ENCODE assay signal across 31 mouse cellular contexts in the genomic region with DNA sequence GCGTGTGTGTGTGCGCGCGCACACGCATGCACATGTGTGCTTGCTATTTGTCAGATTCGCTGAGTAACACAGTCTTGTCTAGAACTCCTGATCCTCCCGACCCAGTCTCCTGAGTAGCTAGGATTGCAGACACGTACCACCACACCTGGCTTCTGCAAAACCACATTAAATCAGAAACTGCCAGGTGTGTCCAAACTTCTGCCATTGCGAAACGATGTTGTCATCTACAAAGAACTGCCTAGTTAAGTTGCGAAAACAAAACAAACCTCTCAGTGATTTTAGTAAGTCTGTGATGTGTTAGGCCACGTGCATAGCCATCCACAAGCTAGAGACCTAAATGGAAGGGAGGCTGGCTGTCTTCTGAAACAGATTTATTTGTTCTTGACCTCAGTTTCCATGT. TPM values are rescaled to one million over a fixed set of nuclear protein-coding genes. Genes with fewer than 3 reads are reported as not detected.
DNase-seq lines count a peak whose midpoint lies in the region; ATAC-seq and TF ChIP-seq lines count a peak whose summit lies in the region.
"Had no signal": no experiment of that assay in that cellular context is flagged by ENCODE, and none has a peak within 500 bp of the region (broad histone marks: within the 10 kb centered on the region; RNA-seq: fewer than 3 reads in every experiment).

No protein-coding gene starts in this region.

- 85% methylated on average over 12 of the region's 12 CpGs for WGBS in lung, postnatal 0 days
- WGBS in lung, adult 2 months, result 82% methylated on average over 12 of the region's 12 CpGs
- WGBS in small intestine, adult 2 months, result 74% methylated on average over 12 of the region's 12 CpGs

- H3K27me3 ChIP-seq in lung, postnatal 0 days (replicated peaks; ENCODE audit: insufficient read depth, low read length), result no peaks in the 10 kb centered on the region
- H3K27me3 ChIP-seq in CH12.LX (replicated peaks), result no peaks in the 10 kb centered on the region
- no peaks in the 10 kb centered on the region for H3K27me3 ChIP-seq in small intestine, adult 2 months (ENCODE audit: control insufficient read depth, insufficient read depth, low read length)
- H3K27me3 ChIP-seq: embryonic facial prominence, embryonic 12.5 days; forebrain, embryonic 13.5 days; heart, embryonic 13.5 days; limb, embryonic 13.5 days; midbrain, embryonic 15.5 days; stomach, embryonic 15.5 days had no signal

- no peak for TF ChIP-seq RAD21 in CH12.LX (IDR thresholded peaks at IDR 0.05; ENCODE audit: low read depth, low read length)

- DNase-seq in kidney, postnatal 10 days, result peak; percentile 15
- no peak for DNase-seq in kidney, postnatal 14 days
- peak; percentile 21 for DNase-seq in lung, postnatal 0 days (ENCODE audit: low spot score)
- DNase-seq in lung, adult 2 months, result no peak
- peak; percentile 28 for DNase-seq in CH12.LX (ENCODE audit: extremely low read depth)
- no peak for DNase-seq in right cerebral cortex, postnatal 14 days
- DNase-seq: adrenal gland, postnatal 14 days; cerebellum, adult 11 months; cerebellum, adult 9-10 months; cerebellum, postnatal 36 days; gastrocnemius, postnatal 10 days; heart, postnatal 10 days; kidney, adult 9 months; kidney, postnatal 36 days; lung, embryonic 14.5 days; thymus, postnatal 14 days had no signal

- no peaks in the 10 kb centered on the region; the same call in 1 of the 2 replicates for H3K9me3 ChIP-seq in lung, postnatal 0 days (ENCODE audit: low read length)
- H3K9me3 ChIP-seq in CH12.LX (replicated peaks; ENCODE audit: low read length), result peaks cover 9% of the 10 kb centered on the region
- H3K9me3 ChIP-seq: embryonic facial prominence, embryonic 12.5 days; midbrain, embryonic 15.5 days; stomach, embryonic 15.5 days had no signal

- no peak overlapping the region for H3K4me2 ChIP-seq in lung, postnatal 0 days (replicated peaks; ENCODE audit: low read depth, low read length)
- no peak overlapping the region for H3K4me2 ChIP-seq in CH12.LX (ENCODE audit: insufficient read depth, low read depth, poor library complexity, severe bottlenecking)
- H3K4me2 ChIP-seq: embryonic facial prominence, embryonic 12.5 days; forebrain, embryonic 13.5 days; heart, embryonic 13.5 days; hindbrain, embryonic 14.5 days; limb, embryonic 13.5 days; lung, embryonic 14.5 days; midbrain, embryonic 15.5 days; stomach, embryonic 15.5 days had no signal

- H3K27ac ChIP-seq in lung, postnatal 0 days (ENCODE audit: low read length), result no peak overlapping the region
- no peak overlapping the region for H3K27ac ChIP-seq in CH12.LX (ENCODE audit: insufficient read depth, low read depth)
- peak overlapping the region; percentile 43 for H3K27ac ChIP-seq in small intestine, adult 2 months (ENCODE audit: insufficient read depth, low read depth, low read length)
- H3K27ac ChIP-seq: embryonic facial prominence, embryonic 12.5 days; forebrain, embryonic 13.5 days; heart, embryonic 13.5 days; hindbrain, embryonic 14.5 days; layer of hippocampus, adult 2 months; left cerebral cortex, adult 2 months; limb, embryonic 13.5 days; macrophage; midbrain, embryonic 15.5 days; stomach, embryonic 15.5 days had no signal

- no peak overlapping the region for H3K4me3 ChIP-seq in lung, postnatal 0 days (ENCODE audit: low read depth, low read length)
- no peak overlapping the region for H3K4me3 ChIP-seq in lung, adult 2 months (replicated peaks; ENCODE audit: extremely low read depth, low read depth, low read length)
- H3K4me3 ChIP-seq in CH12.LX (replicated peaks in 1 of 3; ENCODE audit: low read depth in 2 of 3, low read length in 2 of 3, poor library complexity in 1 of 3), result no peak overlapping the region
- H3K4me3 ChIP-seq in small intestine, adult 2 months (ENCODE audit: low read depth, low read length), result no peak overlapping the region
- H3K4me3 ChIP-seq: embryonic facial prominence, embryonic 12.5 days; forebrain, embryonic 13.5 days; heart, embryonic 13.5 days; layer of hippocampus, adult 2 months; left cerebral cortex, adult 2 months; limb, embryonic 13.5 days; midbrain, embryonic 15.5 days; stomach, embryonic 15.5 days had no signal

- dilution Hi-C loops in CH12.LX (cut with MboI; ENCODE audit: extremely low pct_ligation_motif_present, extremely low pct_unique_long_range_greater_than_20kb, low sequenced_read_pairs), result no loop called here

- H3K4me1 ChIP-seq in lung, postnatal 0 days (ENCODE audit: insufficient read depth, low read depth, low read length), result no peaks in the 10 kb centered on the region
- H3K4me1 ChIP-seq in lung, adult 2 months (ENCODE audit: control insufficient read depth, insufficient read depth, low read length), result no peaks in the 10 kb centered on the region
- H3K4me1 ChIP-seq in CH12.LX (ENCODE audit: control insufficient read depth in 1 of 2, insufficient read depth in 2 of 2), result peaks cover 4 to 11% of the 10 kb centered on the region in 2 experiments
- H3K4me1 ChIP-seq in small intestine, adult 2 months (ENCODE audit: control insufficient read depth, insufficient read depth, insufficient read length, low read length), result no peaks in the 10 kb centered on the region
- H3K4me1 ChIP-seq: embryonic facial prominence, embryonic 12.5 days; stomach, embryonic 15.5 days had no signal

- no peak overlapping the region for H3K9ac ChIP-seq in lung, postnatal 0 days (replicated peaks; ENCODE audit: low read depth)
- H3K9ac ChIP-seq in CH12.LX (ENCODE audit: insufficient read depth, low read depth), result no peak overlapping the region
- H3K9ac ChIP-seq: embryonic facial prominence, embryonic 12.5 days; forebrain, embryonic 13.5 days; heart, embryonic 13.5 days; hindbrain, embryonic 14.5 days; limb, embryonic 13.5 days; lung, embryonic 14.5 days; midbrain, embryonic 15.5 days; stomach, embryonic 15.5 days had no signal

- no peaks in the 10 kb centered on the region for H3K36me3 ChIP-seq in lung, postnatal 0 days (ENCODE audit: insufficient read depth, low read length)
- no peaks in the 10 kb centered on the region for H3K36me3 ChIP-seq in CH12.LX (replicated peaks in 1 of 2; ENCODE audit: control insufficient read depth in 1 of 2, insufficient read depth in 1 of 2, low read length in 1 of 2)
- no peaks in the 10 kb centered on the region for H3K36me3 ChIP-seq in small intestine, adult 2 months (ENCODE audit: control insufficient read depth, insufficient read depth, low read length)
- H3K36me3 ChIP-seq: embryonic facial prominence, embryonic 12.5 days; heart, embryonic 13.5 days; limb, embryonic 13.5 days; midbrain, embryonic 15.5 days; stomach, embryonic 15.5 days had no signal

- no peak for TF ChIP-seq EP300 in lung, postnatal 0 days (IDR thresholded peaks at IDR 0.05)
- TF ChIP-seq EP300 in CH12.LX (IDR thresholded peaks at IDR 0.05; ENCODE audit: low read length), result peak; percentile 49

- in situ Hi-C loops in CH12.LX (cut with MboI; ENCODE audit: low pct_ligation_motif_present, low pct_unique_long_range_greater_than_20kb, low sequenced_read_pairs), result no loop called here

- TF ChIP-seq CTCF in lung, postnatal 0 days (IDR thresholded peaks at IDR 0.05), result no peak
- no peak for TF ChIP-seq CTCF in lung, adult 2 months (IDR thresholded peaks at IDR 0.05; ENCODE audit: insufficient read depth, low read length)
- TF ChIP-seq CTCF in CH12.LX (conservative IDR thresholded peaks at IDR 0.05 in 1 of 2, IDR thresholded peaks at IDR 0.05 in 1 of 2; ENCODE audit: low read depth in 2 of 2, low read length in 2 of 2), result no peak
- no peak for TF ChIP-seq CTCF in small intestine, adult 2 months (IDR thresholded peaks at IDR 0.05; ENCODE audit: extremely low read depth, insufficient read length, insufficient replicate concordance, low read depth, low read length)

- ATAC-seq in lung, postnatal 0 days, result no peak
- ATAC-seq: forebrain, embryonic 13.5 days; intestine, postnatal 0 days; midbrain, embryonic 15.5 days had no signal

- no peaks in the 10 kb centered on the region for H3K79me2 ChIP-seq in CH12.LX (replicated peaks; ENCODE audit: control insufficient read depth, extremely low read depth, insufficient read depth, poor library complexity, severe bottlenecking)

- TF ChIP-seq POLR2A in lung, adult 2 months (IDR thresholded peaks at IDR 0.05; ENCODE audit: borderline replicate concordance, extremely low read depth, low read depth, low read length), result no peak
- TF ChIP-seq POLR2A in CH12.LX (IDR thresholded peaks at IDR 0.05; ENCODE audit: low read depth, low read length), result no peak
- TF ChIP-seq POLR2A in small intestine, adult 2 months (IDR thresholded peaks at IDR 0.05; ENCODE audit: low read depth, low read length), result no peak

TF ChIP-seq in CH12.LX, 34 proteins besides CTCF, POLR2A, EP300 and RAD21:
- TF ChIP-seq POLR2AphosphoS2 (IDR thresholded peaks at IDR 0.05; ENCODE audit: low read depth, low read length), result no peak
- TF ChIP-seq ZNF384 (IDR thresholded peaks at IDR 0.05; ENCODE audit: low read depth, low read length), result no peak
- peak; percentile 53; the same call in 1 of the 2 replicates for TF ChIP-seq TCF12 (IDR thresholded peaks at IDR 0.05; ENCODE audit: low read depth, low read length)
- no peak for TF ChIP-seq TBP (conservative IDR thresholded peaks at IDR 0.05; ENCODE audit: low read depth, low read length)
- no peak for TF ChIP-seq CHD1 (IDR thresholded peaks at IDR 0.05; ENCODE audit: low read depth, low read length)
- TF ChIP-seq UBTF (IDR thresholded peaks at IDR 0.05; ENCODE audit: low read depth, low read length), result no peak
- TF ChIP-seq SIN3A (IDR thresholded peaks at IDR 0.05; ENCODE audit: low read length), result 0 out of 2 replicates have a peak, but pooled peaks have one; percentile 23
- peak; percentile 33; the same call in 1 of the 2 replicates for TF ChIP-seq BHLHE40 (IDR thresholded peaks at IDR 0.05; ENCODE audit: low read depth, low read length)

RNA-seq across cellular contexts. Expression of a gene that starts 32.2 kb away (rescaled TPM):
- polyA plus RNA-seq in lung, postnatal 0 days (2015; fragmentation: Nextera tagmentation; extraction: Ambion mirVana), result 10.5 and 12.8 TPM in 2 replicates
- polyA plus RNA-seq in lung, adult 2 months (2012; rRNA removed), result 8.8 and 11.8 TPM in 2 replicates
- total RNA-seq in CH12.LX (2012; rRNA removed), result 8.3 and 8.6 TPM in 2 replicates
- 4.6 and 6.2 TPM in 2 replicates for total RNA-seq in CH12.LX (2014; rRNA removed)
- 7.0 and 7.7 TPM in 2 replicates for polyA plus RNA-seq in CH12.LX (2012; ENCODE audit: insufficient read length, low read depth)
- 1.0 and 2.9 TPM in 2 replicates for polyA plus RNA-seq in small intestine, adult 2 months (2012; rRNA removed)

RNA-seq across cellular contexts. Expression of a gene that starts 58.7 kb away (rescaled TPM):
- not detected in 2 replicates for polyA plus RNA-seq in lung, postnatal 0 days (2015; fragmentation: Nextera tagmentation; extraction: Ambion mirVana)
- polyA plus RNA-seq in lung, adult 2 months (2012; rRNA removed), result not detected in 2 replicates
- total RNA-seq in CH12.LX (2012; rRNA removed) (not detected in 2 replicates), CH12.LX (2014; rRNA removed) (not detected in 2 replicates)
- not detected in 2 replicates for polyA plus RNA-seq in CH12.LX (2012; ENCODE audit: insufficient read length, low read depth)
- 0.91 TPM in 1 of 2 replicates, not detected in the other for polyA plus RNA-seq in small intestine, adult 2 months (2012; rRNA removed)
- total RNA-seq: gastrocnemius, postnatal 10 days; heart, adult 8-10 months; heart, postnatal 10 days; hematopoietic stem cell, adult 5-6 weeks had no signal
- polyA plus RNA-seq: gonadal fat pad, adult 2 months; lung, embryonic 14.5 days; macrophage had no signal

Comparison
In these comparisons a context has a peak if more than half of its experiments do, and no peak if none do; other contexts are left out.
1. DNase-seq: peak in kidney, postnatal 10 days (single experiment), lung, postnatal 0 days (single experiment) and CH12.LX (single experiment); none in kidney, postnatal 14 days (single experiment), lung, adult 2 months (single experiment) and right cerebral cortex, postnatal 14 days (single experiment).